Comparison of ENCODE assay signal across 21 mouse cellular contexts in the genomic region with DNA sequence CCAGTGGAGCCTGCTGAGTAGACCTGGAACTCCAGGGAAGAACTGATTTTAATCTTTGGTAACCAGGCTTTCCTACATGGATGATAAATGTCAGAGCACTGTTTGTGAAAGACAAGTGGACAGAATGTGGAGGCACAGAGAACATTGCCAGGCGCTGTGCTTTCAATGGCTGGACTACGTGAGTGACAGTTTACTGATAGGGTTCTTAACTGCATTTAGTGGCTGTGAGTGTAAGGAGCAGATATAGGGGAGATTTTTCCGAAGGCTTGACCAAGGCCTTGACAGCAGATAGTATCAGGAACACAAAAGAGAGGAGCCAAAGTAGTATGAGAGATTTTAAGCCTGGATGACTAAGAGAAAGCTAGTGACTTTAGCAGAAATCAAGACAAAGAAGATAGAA.
"Had no signal": no experiment of that assay in that cellular context is flagged by ENCODE, and none has a peak within 500 bp of the region (broad histone marks: within the 10 kb centered on the region; RNA-seq: fewer than 3 reads in every experiment).

No protein-coding gene starts in this region.

- DNase-seq: kidney, adult 18-20 months; kidney, adult 9 months; kidney, postnatal 14 days; kidney, postnatal 4 days; lung, embryonic 14.5 days; midbrain, embryonic 14.5 days; right cerebral cortex, adult 18-20 months; right cerebral cortex, postnatal 14 days; right cerebral cortex, postnatal 4 days; thymus, adult 2 months; thymus, postnatal 14 days; thymus, postnatal 4 days had no signal

- H3K9ac ChIP-seq: limb, embryonic 13.5 days; lung, embryonic 14.5 days; neural tube, embryonic 12.5 days; neural tube, embryonic 15.5 days had no signal

- H3K27me3 ChIP-seq: limb, embryonic 13.5 days; megakaryocyte, embryonic 14.5 days; neural tube, embryonic 12.5 days; neural tube, embryonic 15.5 days had no signal

- H3K4me2 ChIP-seq: limb, embryonic 13.5 days; lung, embryonic 14.5 days; neural tube, embryonic 12.5 days; neural tube, embryonic 15.5 days had no signal

- H3K4me3 ChIP-seq: limb, embryonic 10.5 days; limb, embryonic 13.5 days; megakaryocyte, embryonic 14.5 days; midbrain, embryonic 10.5 days; neural tube, embryonic 12.5 days; neural tube, embryonic 15.5 days had no signal

- H3K4me1 ChIP-seq: limb, embryonic 10.5 days; limb, embryonic 13.5 days; megakaryocyte, embryonic 14.5 days; midbrain, embryonic 10.5 days; neural tube, embryonic 12.5 days; neural tube, embryonic 15.5 days had no signal

- H3K9me3 ChIP-seq: limb, embryonic 10.5 days; limb, embryonic 13.5 days; megakaryocyte, embryonic 14.5 days; midbrain, embryonic 10.5 days; neural tube, embryonic 12.5 days; neural tube, embryonic 15.5 days had no signal

- ATAC-seq: lung, postnatal 0 days had no signal

- H3K36me3 ChIP-seq: limb, embryonic 10.5 days; limb, embryonic 13.5 days; midbrain, embryonic 10.5 days; neural tube, embryonic 12.5 days; neural tube, embryonic 15.5 days had no signal

- H3K27ac ChIP-seq: limb, embryonic 10.5 days; limb, embryonic 13.5 days; macrophage; midbrain, embryonic 10.5 days; neural tube, embryonic 12.5 days; neural tube, embryonic 15.5 days; stomach, postnatal 0 days had no signal
